Mouse (Mus musculus) G1E (cell line): ENCODE results near the gene Tpk1. TPM values are rescaled to one million over a fixed set of nuclear protein-coding genes. Genes with fewer than 3 reads are reported as not detected.

Source experiments
- ATAC-seq: 2 replicates; pipeline ENCODE4 v1.8.0; 2016; ENCODE audit warnings: mild to moderate bottlenecking; ENCODE audit not compliant: insufficient number of reproducible peaks, poor library complexity, low FRiP score, severe bottlenecking; ENCODE audit errors: extremely low read depth
- DNase-seq: peaks from one replicate; pipeline ENCODE4 v3.0.0; 2012; ENCODE audit warnings: low spot score
- H3K27me3 ChIP-seq: 2 replicates; pipeline ENCODE4 v1.6.1; 2012; ENCODE audit warnings: mild to moderate bottlenecking, low read length, inconsistent platforms; ENCODE audit not compliant: insufficient read depth
- H3K36me3 ChIP-seq: replicated peaks from 2 replicates; pipeline ENCODE3; 2012; ENCODE audit warnings: mild to moderate bottlenecking, inconsistent platforms
- H3K4me1 ChIP-seq: 2 replicates; pipeline ENCODE4 v1.6.1; 2012; ENCODE audit warnings: low read depth, low read length, inconsistent platforms, mixed read lengths; ENCODE audit not compliant: insufficient read depth
- H3K4me3 ChIP-seq: 2 replicates; pipeline ENCODE4 v1.5.1; 2012; ENCODE audit warnings: low read depth, mild to moderate bottlenecking, inconsistent platforms, low read length, moderate library complexity, mixed read lengths
- H3K9me3 ChIP-seq: replicated peaks from 2 replicates; pipeline ENCODE4 v1.6.1; 2012; ENCODE audit warnings: inconsistent platforms
- CTCF ChIP-seq: IDR thresholded peaks from 2 replicates; pipeline ENCODE4 v1.5.1; 2012; ENCODE audit warnings: low read depth, low read length, inconsistent platforms, mixed read lengths
- GATA1 ChIP-seq: IDR thresholded peaks from 2 replicates; pipeline ENCODE4 v1.6.1; 2012; ENCODE audit warnings: borderline replicate concordance, low read length, inconsistent platforms, mixed read lengths
- GATA2 ChIP-seq: IDR thresholded peaks from 2 replicates; pipeline ENCODE4 v1.6.1; 2012; ENCODE audit warnings: low read depth, low read length, inconsistent platforms, borderline replicate concordance
- POLR2AphosphoS5 ChIP-seq: IDR thresholded peaks from 2 replicates; pipeline ENCODE4 v1.6.1; 2012; ENCODE audit warnings: low read depth, low read length, inconsistent platforms; ENCODE audit not compliant: insufficient replicate concordance
- TAL1 ChIP-seq: conservative IDR thresholded peaks from 2 replicates; pipeline ENCODE4 v1.6.1; 2012; ENCODE audit warnings: low read depth, low read length, inconsistent platforms, mixed read lengths
- polyA plus RNA-seq: library from polyadenylated mRNA; stranded (reverse); fragments of >175 nt; gene quantifications from 2 replicates; pipeline ENCODE4 v1.2.3, GENCODE M21; 2012
- total RNA-seq, 2 experiments: library from RNA; stranded (forward) in 1 of 2; stranded (reverse) in 1 of 2; fragments of 200-1000 nt in 1 of 2; fragments of >200 nt in 1 of 2; fragmentation: Nextera tagmentation in 1 of 2; gene quantifications; 2 replicates each; pipeline ENCODE4 v1.2.3; 2014 to 2017

Gene Tpk1
- total and polyA plus RNA-seq, 3 experiments: 2.0 to 27.5 (median 10.9) TPM

GRCm38 (mm10) chr6:43581809-43582208, 84.3 kb downstream of the Tpk1 start:
- no peaks in the 10 kb centered on the region for H3K27me3 ChIP-seq
- TF ChIP-seq GATA1 (no peak), GATA2 (no peak), TAL1 (no peak), CTCF (no peak), POLR2AphosphoS5 (no peak)
- DNase-seq (no peak), ATAC-seq (no peak)
- H3K4me1 ChIP-seq: no peaks in the 10 kb centered on the region
- H3K36me3 ChIP-seq: peaks cover 3% of the 10 kb centered on the region
- no peak overlapping the region for H3K4me3 ChIP-seq
- no peaks in the 10 kb centered on the region for H3K9me3 ChIP-seq

- Histone ChIP-seq H3K4me3 (no peak overlapping the region), H3K9me3 (no peaks in the 10 kb centered on the region), H3K36me3 (no peaks in the 10 kb centered on the region), H3K4me1 (no peaks in the 10 kb centered on the region), H3K27me3 (no peaks in the 10 kb centered on the region)
- ATAC-seq (no peak), DNase-seq (no peak)
- TF ChIP-seq GATA2: no peak
- TF ChIP-seq TAL1: no peak
- TF ChIP-seq CTCF: no peak
- no peak for TF ChIP-seq GATA1
- TF ChIP-seq POLR2AphosphoS5: no peak
Measured at GRCm38 (mm10) chr6:43567885-43568284, 98.2 kb downstream of the Tpk1 start.

GRCm38 (mm10) chr6:43562474-43562873, 103.6 kb downstream of the Tpk1 start:
- TF ChIP-seq CTCF (no peak), GATA2 (no peak), TAL1 (no peak), POLR2AphosphoS5 (no peak), GATA1 (no peak)
- ATAC-seq (no peak), DNase-seq (no peak)
- Histone ChIP-seq H3K36me3 (no peaks in the 10 kb centered on the region), H3K4me1 (no peaks in the 10 kb centered on the region), H3K27me3 (no peaks in the 10 kb centered on the region), H3K9me3 (no peaks in the 10 kb centered on the region), H3K4me3 (no peak overlapping the region)

- DNase-seq (no peak), ATAC-seq (no peak)
- Histone ChIP-seq H3K4me3 (no peak overlapping the region), H3K4me1 (no peaks in the 10 kb centered on the region), H3K9me3 (peaks cover 7% of the 10 kb centered on the region), H3K27me3 (no peaks in the 10 kb centered on the region), H3K36me3 (peaks cover 9% of the 10 kb centered on the region)
- TF ChIP-seq GATA1 (no peak), GATA2 (no peak), POLR2AphosphoS5 (no peak), CTCF (no peak), TAL1 (no peak)
Measured at GRCm38 (mm10) chr6:43551410-43551809, 114.7 kb downstream of the Tpk1 start.

GRCm38 (mm10) chr6:43546537-43546936, 119.5 kb downstream of the Tpk1 start:
- no peak for TF ChIP-seq GATA1
- TF ChIP-seq TAL1: no peak
- no peak for TF ChIP-seq CTCF
- no peak for TF ChIP-seq POLR2AphosphoS5
- TF ChIP-seq GATA2: no peak
- H3K27me3 ChIP-seq: no peaks in the 10 kb centered on the region
- no peak for DNase-seq
- H3K36me3 ChIP-seq: no peaks in the 10 kb centered on the region
- no peaks in the 10 kb centered on the region for H3K9me3 ChIP-seq
- no peaks in the 10 kb centered on the region for H3K4me1 ChIP-seq
- ATAC-seq: no peak
- no peak overlapping the region for H3K4me3 ChIP-seq

GRCm38 (mm10) chr6:43537252-43537870, 128.7 kb downstream of the Tpk1 start:
- no peaks in the 10 kb centered on the region for H3K27me3 ChIP-seq
- H3K36me3 ChIP-seq: no peaks in the 10 kb centered on the region
- H3K4me1 ChIP-seq: no peaks in the 10 kb centered on the region
- H3K4me3 ChIP-seq: no peak overlapping the region
- no peak for ATAC-seq
- TF ChIP-seq POLR2AphosphoS5 (no peak), GATA1 (no peak), TAL1 (no peak), CTCF (no peak), GATA2 (no peak)
- DNase-seq: no peak
- no peaks in the 10 kb centered on the region for H3K9me3 ChIP-seq
